Mouse (Mus musculus): ENCODE results near the gene Zfhx2. TPM values are rescaled to one million over a fixed set of nuclear protein-coding genes. Genes with fewer than 3 reads are reported as not detected.

Zfhx2 gene
- polyA plus RNA-seq, 1 experiment = 0.98 TPM

- no peaks in the 10 kb centered on the region for H3K36me3 ChIP-seq (ENCODE audit: control insufficient read depth, insufficient read depth)
- H3ac ChIP-seq (ENCODE audit: control insufficient read depth, insufficient read length) = no peak overlapping the region
- no peak overlapping the region for H3K4me3 ChIP-seq
- H3K79me2 ChIP-seq (ENCODE audit: control insufficient read depth, insufficient read depth) = no peaks in the 10 kb centered on the region
- peaks cover 35% of the 10 kb centered on the region for H3K27me3 ChIP-seq (ENCODE audit: control insufficient read depth, insufficient read depth, insufficient read length)
- no peak for TF ChIP-seq MYOG (IDR thresholded peaks at IDR 0.05; ENCODE audit: control insufficient read depth in 1 of 3, insufficient read depth in 1 of 3, insufficient read length in 2 of 3, low read depth in 2 of 3)
- TF ChIP-seq POLR2A (IDR thresholded peaks at IDR 0.05; ENCODE audit: insufficient read length, low read depth) = no peak
- no peak for TF ChIP-seq TCF3 (IDR thresholded peaks at IDR 0.05; ENCODE audit: insufficient read length, low read depth)
- no peak for TF ChIP-seq USF1 (IDR thresholded peaks at IDR 0.05; ENCODE audit: low read depth)
- no peak for TF ChIP-seq TCF12 (IDR thresholded peaks at IDR 0.05; ENCODE audit: insufficient read depth, poor library complexity, severe bottlenecking)
- no peak for TF ChIP-seq MAX (IDR thresholded peaks at IDR 0.05; ENCODE audit: low read depth)
- TF ChIP-seq REST (IDR thresholded peaks at IDR 0.05; ENCODE audit: insufficient read depth, insufficient read length) = no peak
- H3K4me2 ChIP-seq (ENCODE audit: low read depth) = no peak overlapping the region
These were observed 33.6 kb upstream of the Zfhx2 start for GRCm38 (mm10) chr14:55125711-55126110.

- no peaks in the 10 kb centered on the region for H3K36me3 ChIP-seq (ENCODE audit: control insufficient read depth, insufficient read depth)
- H3K27me3 ChIP-seq (ENCODE audit: control insufficient read depth, insufficient read depth, insufficient read length) = peaks cover 9% of the 10 kb centered on the region
- H3K79me2 ChIP-seq (ENCODE audit: control insufficient read depth, insufficient read depth) = no peaks in the 10 kb centered on the region
- H3K4me3 ChIP-seq = no peak overlapping the region
- H3K4me2 ChIP-seq (ENCODE audit: low read depth) = no peak overlapping the region
- TF ChIP-seq MAX (IDR thresholded peaks at IDR 0.05; ENCODE audit: low read depth) (no peak), TCF3 (IDR thresholded peaks at IDR 0.05; ENCODE audit: insufficient read length, low read depth) (no peak), POLR2AphosphoS2 (IDR thresholded peaks at IDR 0.05; ENCODE audit: insufficient read length, low read depth) (no peak), TCF12 (IDR thresholded peaks at IDR 0.05; ENCODE audit: insufficient read depth, poor library complexity, severe bottlenecking) (no peak), SRF (IDR thresholded peaks at IDR 0.05; ENCODE audit: control insufficient read depth, insufficient read length, low read depth) (no peak), USF1 (IDR thresholded peaks at IDR 0.05; ENCODE audit: low read depth) (no peak), E2F4 (IDR thresholded peaks at IDR 0.05; ENCODE audit: insufficient read depth) (no peak), CEBPB (IDR thresholded peaks at IDR 0.05; ENCODE audit: insufficient read depth, poor library complexity, severe bottlenecking) (no peak), REST (IDR thresholded peaks at IDR 0.05; ENCODE audit: insufficient read depth, insufficient read length) (no peak), POLR2A (IDR thresholded peaks at IDR 0.05; ENCODE audit: insufficient read length, low read depth) (no peak), MYOD1 (IDR thresholded peaks at IDR 0.05; ENCODE audit: control insufficient read depth in 1 of 3, insufficient read length in 2 of 3, low read depth in 2 of 3) (no peak), MYOG (IDR thresholded peaks at IDR 0.05; ENCODE audit: control insufficient read depth in 1 of 3, insufficient read depth in 1 of 3, insufficient read length in 2 of 3, low read depth in 2 of 3) (no peak)
- H3ac ChIP-seq (ENCODE audit: control insufficient read depth, insufficient read length) = no peak overlapping the region
These were observed 30.2 kb upstream of the Zfhx2 start for GRCm38 (mm10) chr14:55122359-55122758.

- Histone ChIP-seq H3K27me3 (ENCODE audit: control insufficient read depth, insufficient read depth, insufficient read length) (peaks cover 9% of the 10 kb centered on the region), H3K4me2 (ENCODE audit: low read depth) (no peak overlapping the region), H3K36me3 (ENCODE audit: control insufficient read depth, insufficient read depth) (no peaks in the 10 kb centered on the region), H3ac (ENCODE audit: control insufficient read depth, insufficient read length) (no peak overlapping the region), H3K79me2 (ENCODE audit: control insufficient read depth, insufficient read depth) (no peaks in the 10 kb centered on the region), H3K4me3 (no peak overlapping the region)
- no peak for TF ChIP-seq CEBPB (IDR thresholded peaks at IDR 0.05; ENCODE audit: insufficient read depth, poor library complexity, severe bottlenecking)
- no peak for TF ChIP-seq USF1 (IDR thresholded peaks at IDR 0.05; ENCODE audit: low read depth)
- TF ChIP-seq MYOG (IDR thresholded peaks at IDR 0.05; ENCODE audit: control insufficient read depth in 1 of 3, insufficient read depth in 1 of 3, insufficient read length in 2 of 3, low read depth in 2 of 3) = no peak
- TF ChIP-seq MAX (IDR thresholded peaks at IDR 0.05; ENCODE audit: low read depth) = no peak
- TF ChIP-seq MYOD1 (IDR thresholded peaks at IDR 0.05; ENCODE audit: control insufficient read depth in 1 of 3, insufficient read length in 2 of 3, low read depth in 2 of 3) = no peak
- no peak for TF ChIP-seq SRF (IDR thresholded peaks at IDR 0.05; ENCODE audit: control insufficient read depth, insufficient read length, low read depth)
- no peak for TF ChIP-seq POLR2AphosphoS2 (IDR thresholded peaks at IDR 0.05; ENCODE audit: insufficient read length, low read depth)
- no peak for TF ChIP-seq E2F4 (IDR thresholded peaks at IDR 0.05; ENCODE audit: insufficient read depth)
- no peak for TF ChIP-seq TCF12 (IDR thresholded peaks at IDR 0.05; ENCODE audit: insufficient read depth, poor library complexity, severe bottlenecking)
- TF ChIP-seq POLR2A (IDR thresholded peaks at IDR 0.05; ENCODE audit: insufficient read length, low read depth) = no peak
- no peak for TF ChIP-seq REST (IDR thresholded peaks at IDR 0.05; ENCODE audit: insufficient read depth, insufficient read length)
- TF ChIP-seq TCF3 (IDR thresholded peaks at IDR 0.05; ENCODE audit: insufficient read length, low read depth) = no peak
These were observed 29.8 kb upstream of the Zfhx2 start for GRCm38 (mm10) chr14:55121947-55122346.

- no peak overlapping the region for H3K4me2 ChIP-seq (ENCODE audit: low read depth)
- H3ac ChIP-seq (ENCODE audit: control insufficient read depth, insufficient read length) = no peak overlapping the region
- no peaks in the 10 kb centered on the region for H3K79me2 ChIP-seq (ENCODE audit: control insufficient read depth, insufficient read depth)
- H3K4me3 ChIP-seq = no peak overlapping the region
- no peaks in the 10 kb centered on the region for H3K36me3 ChIP-seq (ENCODE audit: control insufficient read depth, insufficient read depth)
- TF ChIP-seq USF1 (IDR thresholded peaks at IDR 0.05; ENCODE audit: low read depth) = no peak
- TF ChIP-seq MYOG (IDR thresholded peaks at IDR 0.05; ENCODE audit: control insufficient read depth in 1 of 3, insufficient read depth in 1 of 3, insufficient read length in 2 of 3, low read depth in 2 of 3) = no peak
- no peak for TF ChIP-seq TCF3 (IDR thresholded peaks at IDR 0.05; ENCODE audit: insufficient read length, low read depth)
- TF ChIP-seq REST (IDR thresholded peaks at IDR 0.05; ENCODE audit: insufficient read depth, insufficient read length) = no peak
- TF ChIP-seq CEBPB (IDR thresholded peaks at IDR 0.05; ENCODE audit: insufficient read depth, poor library complexity, severe bottlenecking) = no peak
- TF ChIP-seq POLR2A (IDR thresholded peaks at IDR 0.05; ENCODE audit: insufficient read length, low read depth) = no peak
- no peak for TF ChIP-seq TCF12 (IDR thresholded peaks at IDR 0.05; ENCODE audit: insufficient read depth, poor library complexity, severe bottlenecking)
- H3K27me3 ChIP-seq (ENCODE audit: control insufficient read depth, insufficient read depth, insufficient read length) = peaks cover 29% of the 10 kb centered on the region
These were observed 27.5 kb upstream of the Zfhx2 start for GRCm38 (mm10) chr14:55119421-55120134.

Measured in myocyte (in vitro differentiated cells).